Mouse (Mus musculus) MEL-GATA-1-ER (cell line): ENCODE results near the gene Ctnnbip1.

Experiments
- DNase-seq: peaks from one replicate; pipeline ENCODE4 v3.0.0-alpha.2; 2012; ENCODE audit warnings: low read depth; ENCODE audit errors: extremely low read depth

Gene Ctnnbip1

GRCm38 (mm10) chr4:149517868-149518340 is at the start of gene Ctnnbip1:
Ctnnbip1 (plus strand) TSS chr4:149518236.
- DNase-seq: peak; percentile 93

GRCm38 (mm10) chr4:149469557-149469956 is 48.5 kb upstream of the Ctnnbip1 start:
- no peak for DNase-seq

GRCm38 (mm10) chr4:149475096-149475495 is 42.9 kb upstream of the Ctnnbip1 start:
- DNase-seq: no peak

DNA sequence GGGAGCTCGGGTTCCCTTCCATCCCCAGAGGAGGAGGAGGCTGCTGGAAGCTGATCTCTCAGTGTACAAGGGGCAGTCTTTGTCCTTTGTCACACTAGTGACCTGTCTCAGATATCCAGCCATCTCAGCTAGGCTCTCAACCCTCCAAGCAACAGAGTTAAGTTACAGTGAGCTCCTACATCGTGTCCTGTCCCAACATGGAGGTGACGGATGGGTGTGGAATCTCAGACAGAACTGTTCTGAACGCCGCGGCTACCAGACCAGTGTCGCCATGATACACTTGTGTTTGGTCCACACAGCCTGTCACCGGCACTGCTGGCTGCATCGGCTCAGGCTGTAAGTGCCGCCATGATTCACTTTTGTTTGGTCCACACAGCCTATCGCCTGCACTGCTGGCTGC is 41.0 kb upstream of the Ctnnbip1 start, which contains the start of gene Tmem274:
Gene Tmem274, plus strand, starts transcription at position 301 of the 400 bp plus-strand sequence.
- DNase-seq: no peak

DNA sequence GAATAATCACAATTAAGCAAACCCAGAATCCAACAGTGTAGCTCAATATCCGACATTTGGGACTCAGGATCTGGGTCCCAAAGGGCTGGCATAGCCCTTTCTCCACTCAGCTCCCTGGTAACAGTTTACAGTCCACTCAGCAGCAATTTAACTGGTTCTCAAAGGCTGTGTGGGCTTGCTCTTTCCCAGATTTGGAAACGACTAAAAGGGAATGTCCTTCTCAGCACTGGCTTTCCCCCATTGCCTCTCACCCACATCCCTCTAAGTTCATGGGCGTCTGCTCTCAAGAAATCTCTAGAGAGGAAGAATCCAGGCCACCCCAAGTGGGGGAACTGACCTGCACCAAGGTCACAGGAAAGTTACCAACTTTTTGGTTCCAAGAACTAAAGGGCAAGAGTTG is 33.5 kb upstream of the Ctnnbip1 start:
- no peak for DNase-seq

GRCm38 (mm10) chr4:149485053-149485824 is 32.8 kb upstream of the Ctnnbip1 start, which contains the start of the genes Nmnat1 and Lzic:
Nmnat1 (minus strand) TSS chr4:149485202.
Lzic (plus strand) TSS chr4:149485229.
- DNase-seq: peak; percentile 88

DNA sequence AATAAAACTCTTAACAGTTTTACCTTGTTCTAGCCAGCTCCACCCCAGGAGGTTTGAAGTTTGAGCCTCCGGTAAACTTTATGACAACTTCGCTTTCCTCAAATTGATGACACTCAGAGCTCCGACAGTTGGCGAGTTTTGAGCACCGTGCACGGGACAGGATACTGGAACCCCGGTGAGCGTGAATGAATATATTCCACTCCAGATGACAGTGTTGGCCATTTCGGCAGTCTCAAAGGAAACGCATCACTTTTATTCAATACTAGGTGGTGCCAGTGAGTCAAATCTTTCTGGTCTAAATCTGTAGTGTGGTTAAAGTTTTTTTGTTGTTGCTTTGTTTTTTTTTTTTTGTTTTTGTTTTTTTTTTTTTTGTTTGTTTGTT is 32.2 kb upstream of the Ctnnbip1 start:
- peak; percentile 30 for DNase-seq

GRCm38 (mm10) chr4:149487729-149488128 is 30.3 kb upstream of the Ctnnbip1 start:
- DNase-seq: no peak

GRCm38 (mm10) chr4:149489415-149490240 is 28.4 kb upstream of the Ctnnbip1 start:
- DNase-seq: no peak

- peak; percentile 2 for DNase-seq
Measured at GRCm38 (mm10) chr4:149491151-149491550, 26.9 kb upstream of the Ctnnbip1 start.

DNA sequence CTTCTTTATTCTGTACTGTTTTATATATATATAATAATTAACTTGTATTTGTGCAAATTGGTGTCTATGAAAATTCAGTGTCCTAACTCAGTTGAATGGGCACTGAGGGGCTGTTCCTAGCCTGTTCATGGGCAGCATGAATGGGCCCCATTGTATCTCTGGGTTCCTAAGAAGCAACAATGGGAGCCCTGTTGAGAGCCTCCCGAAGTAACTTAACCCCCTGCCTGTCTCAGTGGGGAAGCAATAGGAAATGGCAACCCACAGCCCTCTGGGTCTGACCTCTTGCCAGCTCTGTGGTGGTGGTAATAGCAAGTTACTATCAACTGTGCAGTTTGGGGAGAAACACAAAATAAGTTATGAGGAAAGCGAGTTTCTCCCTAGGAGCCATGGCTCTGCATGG is 21.4 kb upstream of the Ctnnbip1 start:
- DNase-seq: no peak

DNA sequence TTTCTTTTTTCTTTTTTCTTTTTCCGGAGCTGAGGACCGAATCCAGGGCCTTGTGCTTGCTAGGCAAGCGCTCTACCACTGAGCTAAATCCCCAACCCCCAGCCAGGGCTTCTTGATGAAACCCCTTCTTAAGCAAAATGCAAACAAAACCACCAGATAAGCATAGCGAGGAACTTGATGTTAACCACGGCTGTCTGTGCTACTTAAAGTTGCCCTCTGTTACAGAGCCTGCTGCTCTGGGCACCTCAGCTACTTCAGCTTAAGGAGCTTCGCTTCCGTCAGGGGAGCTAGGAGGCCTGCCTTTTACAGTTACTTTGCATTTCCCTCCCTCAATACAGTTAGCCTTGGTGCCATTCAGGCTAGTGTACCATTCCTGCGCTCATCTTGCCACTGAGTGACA is 19.1 kb upstream of the Ctnnbip1 start:
- DNase-seq: no peak

DNA sequence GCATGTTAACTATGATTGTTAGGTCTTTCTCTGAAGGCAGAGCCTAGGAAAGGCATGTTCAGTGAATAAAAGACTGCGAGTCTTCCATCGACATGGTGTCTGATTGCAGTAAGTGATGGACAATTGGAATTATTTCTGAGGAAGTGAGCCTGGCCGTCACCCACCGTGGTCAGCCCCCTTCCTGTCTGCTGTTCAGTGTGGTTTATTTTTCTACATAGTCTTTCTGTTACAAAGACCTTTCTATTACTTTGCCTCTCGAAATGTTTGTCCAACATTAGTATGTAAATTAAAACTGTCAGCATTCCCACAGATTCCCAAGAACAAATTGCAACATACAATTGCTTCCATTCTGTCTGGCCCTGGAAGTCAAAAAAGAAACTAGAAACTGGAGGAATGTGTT is 18.2 kb upstream of the Ctnnbip1 start:
- no peak for DNase-seq

GRCm38 (mm10) chr4:149504363-149504762 is 13.7 kb upstream of the Ctnnbip1 start:
- DNase-seq: no peak

DNA sequence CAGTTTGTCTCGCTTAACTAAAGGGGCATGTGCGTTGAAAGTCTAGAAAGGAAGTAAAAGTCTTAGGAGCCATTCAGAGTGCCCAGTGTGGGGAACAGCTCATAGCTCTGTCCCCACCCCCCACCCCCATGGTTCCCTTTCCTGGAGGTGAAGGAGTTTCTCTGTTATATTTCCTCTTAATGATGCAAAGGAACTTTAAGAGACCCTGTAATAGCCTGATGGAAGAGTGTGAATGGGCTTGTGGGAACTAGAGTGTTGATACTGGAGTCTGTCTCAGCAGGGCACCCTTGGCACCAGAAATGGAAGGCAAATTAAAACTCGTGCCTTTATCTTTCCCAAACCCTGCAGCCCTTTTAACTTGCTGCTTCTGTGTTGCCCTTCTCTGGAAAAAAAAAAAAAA is 13.2 kb upstream of the Ctnnbip1 start:
- DNase-seq: no peak

DNA sequence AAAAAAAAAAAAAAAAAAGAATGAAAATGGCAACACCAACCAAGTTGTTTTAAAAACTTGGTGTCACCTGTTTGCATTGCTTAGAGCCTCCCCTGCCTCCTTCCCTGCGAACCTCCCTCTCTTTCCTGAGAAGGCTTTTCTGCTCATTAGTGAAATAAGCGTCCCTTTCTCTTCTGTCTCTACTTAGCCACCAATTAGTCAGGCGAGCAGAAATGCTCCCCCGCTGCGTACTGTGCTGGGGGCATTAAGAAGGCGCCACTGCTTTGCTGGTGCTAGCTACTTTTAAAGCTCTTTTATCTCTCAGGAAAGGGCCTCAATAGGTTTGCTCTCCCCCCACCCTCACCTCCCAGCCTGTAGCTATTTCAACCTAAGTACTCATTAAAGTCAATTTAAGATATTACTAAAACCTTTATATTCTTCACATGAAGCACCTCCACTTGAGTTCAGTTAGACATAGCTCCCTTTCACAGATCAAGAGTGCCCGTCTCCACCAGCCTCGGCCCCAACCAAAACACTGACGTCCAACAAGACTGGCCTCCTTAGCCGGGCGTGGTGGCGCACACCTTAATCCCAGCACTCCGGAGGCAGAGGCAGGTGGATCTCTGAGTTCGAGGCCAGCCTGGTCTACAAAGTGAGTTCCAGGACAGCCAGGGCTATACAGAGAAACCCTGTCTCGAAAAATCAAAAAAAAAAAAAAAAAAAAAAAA is 12.6 kb upstream of the Ctnnbip1 start:
- DNase-seq: no peak

- DNase-seq: no peak
Measured at GRCm38 (mm10) chr4:149506904-149507303, 11.1 kb upstream of the Ctnnbip1 start.

GRCm38 (mm10) chr4:149511221-149511646 is 6.8 kb upstream of the Ctnnbip1 start:
- no peak for DNase-seq

DNA sequence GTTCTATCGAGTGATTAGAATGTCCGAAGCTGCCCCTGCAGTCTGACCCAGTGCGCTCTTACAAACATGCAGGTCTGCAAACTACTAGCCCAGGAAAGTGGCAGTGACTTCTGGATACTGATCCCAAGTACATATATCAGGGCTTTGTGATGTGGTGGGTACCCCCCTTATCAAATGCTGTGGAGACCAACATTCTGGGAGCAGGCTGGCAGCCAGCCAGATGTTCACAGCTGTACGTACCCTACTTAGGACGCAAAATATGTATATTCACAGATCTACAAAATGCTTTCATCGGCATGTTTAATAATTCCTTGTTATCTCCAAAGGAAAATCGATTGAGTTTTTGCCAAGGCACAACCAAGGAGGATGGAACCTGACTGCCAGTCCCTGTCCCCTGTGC is 6.0 kb upstream of the Ctnnbip1 start:
- DNase-seq: no peak

GRCm38 (mm10) chr4:149515706-149516105 is 2.3 kb upstream of the Ctnnbip1 start:
- no peak for DNase-seq
